8 mouse cellular contexts compared by ENCODE assay signal in genomic region chr7:25248018-25248647, GRCm38 (mm10). TPM values are rescaled to one million over a fixed set of nuclear protein-coding genes. Genes with fewer than 3 reads are reported as not detected.
DNase-seq lines count a peak whose midpoint lies in the region; TF ChIP-seq lines count a peak whose summit lies in the region.

No protein-coding gene starts in this region.

- H3K79me2 ChIP-seq in heart, adult 2 months (replicated peaks; ENCODE audit: control insufficient read depth, insufficient read depth, low read length), result peaks cover 7% of the 10 kb centered on the region; the same call in 1 of the 2 replicates

- DNase-seq in lung, adult 18-20 months, result peak; percentile 54 to 62
- no peak for DNase-seq in lung, postnatal 25 days (ENCODE audit: low spot score)
- peak; percentile 37 to 41 for DNase-seq in cerebellum, postnatal 36 days
- DNase-seq in heart, adult 2 months, result peak in 1 of 2 experiments; percentile 63
- DNase-seq in layer of hippocampus, adult 18-20 months (ENCODE audit: low spot score in 2 of 2), result peak; percentile 72 to 83
- DNase-seq in lung, adult 2 months, result peak; percentile 43
- DNase-seq in right cerebral cortex, adult 18-20 months, result peak; percentile 91
- no peak for DNase-seq in c-Kit-positive CD71-positive TER-119-positive erythroid progenitor cells, embryonic 14.5 days (ENCODE audit: low spot score)

- intact Hi-C loops in heart, adult 2 months (cut with DNase I), result loop anchor here (5.0 kb wide), 2 partner anchors 129 to 149 kb away; partner anchors contain the start of gene Lipe

- no peak for TF ChIP-seq EP300 in heart, adult 2 months (IDR thresholded peaks at IDR 0.05; ENCODE audit: insufficient read depth, low read depth, low read length)

- peak overlapping the region; percentile 96 for H3K4me3 ChIP-seq in heart, adult 2 months
- peak overlapping the region; percentile 74 for H3K4me3 ChIP-seq in lung, adult 2 months (replicated peaks; ENCODE audit: extremely low read depth, low read depth, low read length)

- H3K27me3 ChIP-seq in heart, adult 2 months (ENCODE audit: control insufficient read depth, insufficient read depth, low read length), result no peaks in the 10 kb centered on the region

- peak overlapping the region; percentile 96 for H3K9ac ChIP-seq in heart, adult 2 months (ENCODE audit: low read depth, low read length)

- TF ChIP-seq CTCF in heart, adult 2 months (IDR thresholded peaks at IDR 0.05), result no peak
- no peak for TF ChIP-seq CTCF in lung, adult 2 months (IDR thresholded peaks at IDR 0.05; ENCODE audit: insufficient read depth, low read length)

- no peaks in the 10 kb centered on the region; the same call in 1 of the 2 replicates for H3K36me3 ChIP-seq in heart, adult 2 months (ENCODE audit: control insufficient read depth, insufficient read depth, low read length)

- peaks cover 15% of the 10 kb centered on the region for H3K4me1 ChIP-seq in heart, adult 2 months (ENCODE audit: control insufficient read depth, insufficient read depth, low read length)
- peaks cover 19% of the 10 kb centered on the region for H3K4me1 ChIP-seq in lung, adult 2 months (ENCODE audit: control insufficient read depth, insufficient read depth, low read length)

- under 1% methylated on average over 18 of the region's 18 CpGs for WGBS in heart, adult 2 months
- 2% methylated on average over 18 of the region's 18 CpGs for WGBS in lung, adult 2 months

- H3K27ac ChIP-seq in heart, adult 2 months, result peak overlapping the region; percentile 98

- no peak for TF ChIP-seq POLR2A in heart, adult 2 months (IDR thresholded peaks at IDR 0.05; ENCODE audit: insufficient read depth, low read depth, low read length)
- no peak for TF ChIP-seq POLR2A in lung, adult 2 months (IDR thresholded peaks at IDR 0.05; ENCODE audit: borderline replicate concordance, extremely low read depth, low read depth, low read length)

RNA-seq across cellular contexts. Expression of gene Erf, which starts 2.4 kb away (rescaled TPM):
- total RNA-seq in heart, adult 2 months (2021), result 10 to 100 TPM; 16.5 to 21.2 TPM
- 11.9 and 17.1 TPM in 2 replicates for polyA plus RNA-seq in heart, adult 2 months (2012; rRNA removed)
- 10 to 100 TPM; 43.1 to 46.3 TPM for total RNA-seq in layer of hippocampus, adult 18-20 months (2021)
- 41.1 and 51.4 TPM in 2 replicates for polyA plus RNA-seq in lung, adult 2 months (2012; rRNA removed)

RNA-seq across cellular contexts. Expression of gene Gsk3a, which starts 10.5 kb away (rescaled TPM):
- total RNA-seq in heart, adult 2 months (2021), result 10 to 100 TPM; 61.7 to 69.4 TPM
- polyA plus RNA-seq in heart, adult 2 months (2012; rRNA removed), result 105 and 123 TPM in 2 replicates
- total RNA-seq in layer of hippocampus, adult 18-20 months (2021), result 100 to 1,000 TPM; 208 to 221 TPM
- polyA plus RNA-seq in lung, adult 2 months (2012; rRNA removed), result 104 and 116 TPM in 2 replicates

RNA-seq across cellular contexts. Expression of gene Cic, which starts 19.4 kb away (rescaled TPM):
- 10 to 100 TPM; 62.8 to 62.9 TPM for total RNA-seq in heart, adult 2 months (2021)
- 37.7 and 41.6 TPM in 2 replicates for polyA plus RNA-seq in heart, adult 2 months (2012; rRNA removed)
- total RNA-seq in layer of hippocampus, adult 18-20 months (2021), result 100 to 1,000 TPM; 198 to 203 TPM
- polyA plus RNA-seq in lung, adult 2 months (2012; rRNA removed), result 96.1 and 107 TPM in 2 replicates

RNA-seq across cellular contexts. Expression of gene Zfp526, which starts 26.9 kb away (rescaled TPM):
- total RNA-seq in heart, adult 2 months (2021), result 1 to 10 TPM; 7.4 to 9.6 TPM
- 6.9 and 8.1 TPM in 2 replicates for polyA plus RNA-seq in heart, adult 2 months (2012; rRNA removed)
- total RNA-seq in layer of hippocampus, adult 18-20 months (2021), result 10 to 100 TPM; 12.6 to 12.7 TPM
- 18.0 and 18.4 TPM in 2 replicates for polyA plus RNA-seq in lung, adult 2 months (2012; rRNA removed)

RNA-seq across cellular contexts. Expression of gene Dedd2, which starts 27.7 kb away (rescaled TPM):
- total RNA-seq in heart, adult 2 months (2021), result 10 to 100 TPM; 14.3 to 18.4 TPM
- polyA plus RNA-seq in heart, adult 2 months (2012; rRNA removed), result 18.7 and 21.7 TPM in 2 replicates
- 10 to 100 TPM; 26.8 to 29.9 TPM for total RNA-seq in layer of hippocampus, adult 18-20 months (2021)
- 37.6 and 42.4 TPM in 2 replicates for polyA plus RNA-seq in lung, adult 2 months (2012; rRNA removed)

Comparison
In these comparisons a context has a peak if more than half of its experiments do, and no peak if none do; other contexts are left out.
1. DNase-seq: peak in lung, adult 18-20 months (2 of 2), cerebellum, postnatal 36 days (2 of 2), layer of hippocampus, adult 18-20 months (2 of 2), lung, adult 2 months (single experiment) and right cerebral cortex, adult 18-20 months (single experiment); none in lung, postnatal 25 days (single experiment) and c-Kit-positive CD71-positive TER-119-positive erythroid progenitor cells, embryonic 14.5 days (single experiment).